Mouse (Mus musculus): ENCODE data around the gene Mob3b. TPM values are rescaled to one million over a fixed set of nuclear protein-coding genes. Genes with fewer than 3 reads are reported as not detected.
A peak's percentile ranks its signal among the peaks of the same experiment; 100 is the strongest.

Gene Mob3b
- polyA plus RNA-seq, 1 experiment from 2014 or later: 11.1 TPM

DNA sequence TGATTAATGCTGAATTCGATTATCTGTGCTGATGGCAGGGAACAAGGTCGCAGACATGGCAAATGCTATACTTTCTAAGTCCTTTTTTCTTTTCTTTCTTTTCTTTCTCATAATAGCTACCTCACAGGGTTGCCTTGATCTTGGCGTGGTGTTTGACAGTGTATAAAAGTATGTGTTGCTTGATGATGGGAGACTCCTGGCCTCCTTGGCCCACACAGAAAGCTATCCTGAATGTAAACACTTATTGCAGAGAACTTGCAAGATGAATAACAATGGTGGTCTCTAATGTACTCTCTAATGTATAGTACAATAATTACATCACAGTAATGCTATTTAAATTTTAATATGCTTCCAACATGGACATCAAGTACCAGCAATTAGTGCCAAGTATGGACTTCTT lies 96.9 kb downstream of the Mob3b start:
- ATAC-seq (ENCODE audit: insufficient number of reproducible peaks, low FRiP score, low TSS enrichment, low read depth): no peak

DNA sequence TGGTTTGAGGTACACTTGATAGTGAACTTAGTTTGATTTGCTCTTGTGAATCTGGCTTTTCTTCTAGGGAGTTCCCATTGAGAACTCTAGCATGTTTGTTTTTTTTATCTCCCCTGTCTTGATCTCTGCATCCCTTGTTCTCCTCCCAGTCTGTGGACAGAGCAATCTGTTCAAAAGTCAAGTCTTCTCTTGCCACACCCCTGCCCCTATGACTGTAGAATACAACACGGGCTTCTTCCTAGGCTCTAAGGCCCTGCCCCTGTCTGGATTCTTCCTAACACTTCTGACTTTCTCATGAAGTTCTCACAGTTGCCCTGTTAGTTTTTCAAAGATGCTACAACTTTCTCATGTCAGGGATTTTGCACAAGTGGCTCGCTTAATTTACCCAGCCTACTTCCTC lies 102.9 kb downstream of the Mob3b start:
- H3K4me1 ChIP-seq: peaks cover 5% of the 10 kb centered on the region; the same call in 1 of the 2 replicates
- no peak overlapping the region for H3K9ac ChIP-seq
- no peak overlapping the region for H3K4me3 ChIP-seq (replicated peaks)
- 63% methylated on average over 2 of the region's 2 CpGs for WGBS
- H3K9me3 ChIP-seq (replicated peaks): no peaks in the 10 kb centered on the region
- no peaks in the 10 kb centered on the region for H3K36me3 ChIP-seq
- no peak overlapping the region for H3K27ac ChIP-seq (replicated peaks)
- no peak for ATAC-seq (ENCODE audit: insufficient number of reproducible peaks, low FRiP score, low TSS enrichment, low read depth)
- H3K4me2 ChIP-seq (replicated peaks): no peak overlapping the region
- H3K27me3 ChIP-seq: no peaks in the 10 kb centered on the region

More for the DNA sequence above, 96.9 kb downstream of the Mob3b start:
- WGBS: 89% methylated on average over 3 of the region's 3 CpGs
- H3K36me3 ChIP-seq: no peaks in the 10 kb centered on the region
- no peaks in the 10 kb centered on the region for H3K9me3 ChIP-seq (replicated peaks)
- no peaks in the 10 kb centered on the region for H3K27me3 ChIP-seq
- H3K9ac ChIP-seq: no peak overlapping the region
- H3K4me2 ChIP-seq (replicated peaks): no peak overlapping the region
- no peak overlapping the region for H3K27ac ChIP-seq (replicated peaks)
- no peak overlapping the region for H3K4me3 ChIP-seq (replicated peaks)
- H3K4me1 ChIP-seq: peaks cover 7% of the 10 kb centered on the region

- peaks cover 5% of the 10 kb centered on the region; the same call in 1 of the 2 replicates for H3K4me1 ChIP-seq
- no peak for ATAC-seq (ENCODE audit: insufficient number of reproducible peaks, low FRiP score, low TSS enrichment, low read depth)
- 80% methylated on average over 6 of the region's 6 CpGs for WGBS
- no peak overlapping the region for H3K27ac ChIP-seq (replicated peaks)
- H3K4me3 ChIP-seq (replicated peaks): no peak overlapping the region
- no peaks in the 10 kb centered on the region for H3K9me3 ChIP-seq (replicated peaks)
- H3K9ac ChIP-seq: no peak overlapping the region
- H3K36me3 ChIP-seq: no peaks in the 10 kb centered on the region
- no peaks in the 10 kb centered on the region for H3K27me3 ChIP-seq
- H3K4me2 ChIP-seq (replicated peaks): no peak overlapping the region
These were observed 104.9 kb downstream of the Mob3b start for GRCm38 (mm10) chr4:35052174-35052942.

DNA sequence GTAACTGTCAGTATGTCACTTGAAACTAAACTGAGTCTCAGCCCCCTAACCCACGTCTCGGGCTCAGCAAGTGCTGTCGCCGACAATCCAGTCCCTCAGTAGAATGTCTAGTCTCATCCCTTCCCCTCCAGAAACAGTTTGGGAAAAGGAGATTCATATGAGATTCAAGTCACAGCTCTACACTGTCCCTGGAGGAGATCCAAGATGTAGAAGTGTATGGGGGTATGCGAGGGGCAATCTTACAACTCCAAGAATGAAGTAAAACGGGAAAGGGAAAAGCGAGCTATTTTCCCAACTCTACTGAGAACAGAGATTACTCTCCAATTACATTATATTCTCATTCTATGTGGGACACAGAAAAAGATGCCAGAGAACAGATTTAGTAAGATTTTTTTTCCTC lies 106.1 kb downstream of the Mob3b start:
- Histone ChIP-seq H3K27me3 (no peaks in the 10 kb centered on the region), H3K9ac (no peak overlapping the region), H3K4me3 (replicated peaks) (no peak overlapping the region), H3K4me2 (replicated peaks) (no peak overlapping the region), H3K9me3 (replicated peaks) (no peaks in the 10 kb centered on the region), H3K36me3 (no peaks in the 10 kb centered on the region), H3K4me1 (peaks cover 5% of the 10 kb centered on the region; the same call in 1 of the 2 replicates), H3K27ac (replicated peaks) (no peak overlapping the region)
- no peak for ATAC-seq (ENCODE audit: insufficient number of reproducible peaks, low FRiP score, low TSS enrichment, low read depth)
- 57% methylated on average over 7 of the region's 7 CpGs for WGBS

DNA sequence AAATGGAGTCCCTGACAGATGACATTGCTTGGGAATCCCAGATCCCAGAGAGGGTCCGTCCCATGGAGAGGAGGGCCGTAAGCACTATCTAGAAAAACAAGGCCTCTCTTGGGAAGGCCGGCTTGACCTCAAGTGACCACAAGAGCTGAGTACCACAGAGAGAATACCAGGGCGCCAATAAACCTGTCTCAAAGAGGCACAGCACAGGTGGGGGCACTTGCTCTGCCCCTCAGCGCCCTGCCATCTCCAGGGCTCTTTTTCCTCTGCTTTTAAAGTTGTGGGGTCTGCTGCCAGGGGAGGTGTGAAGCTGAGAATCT lies 107.6 kb downstream of the Mob3b start:
- no peak for ATAC-seq (ENCODE audit: insufficient number of reproducible peaks, low FRiP score, low TSS enrichment, low read depth)

GRCm38 (mm10) chr4:35049036-35049741 lies 108.1 kb downstream of the Mob3b start:
- Histone ChIP-seq H3K4me1 (peaks cover 5% of the 10 kb centered on the region; the same call in 1 of the 2 replicates), H3K27ac (replicated peaks) (no peak overlapping the region), H3K9me3 (replicated peaks) (no peaks in the 10 kb centered on the region), H3K36me3 (no peaks in the 10 kb centered on the region), H3K4me2 (replicated peaks) (no peak overlapping the region), H3K9ac (no peak overlapping the region), H3K27me3 (no peaks in the 10 kb centered on the region), H3K4me3 (replicated peaks) (no peak overlapping the region)
- ATAC-seq (ENCODE audit: insufficient number of reproducible peaks, low FRiP score, low TSS enrichment, low read depth): no peak
- 28% methylated on average over 9 of the region's 9 CpGs for WGBS

More for the DNA sequence above, 107.6 kb downstream of the Mob3b start:
- H3K4me3 ChIP-seq (replicated peaks): no peak overlapping the region
- H3K9me3 ChIP-seq (replicated peaks): no peaks in the 10 kb centered on the region
- no peaks in the 10 kb centered on the region for H3K27me3 ChIP-seq
- peaks cover 5% of the 10 kb centered on the region; the same call in 1 of the 2 replicates for H3K4me1 ChIP-seq
- H3K27ac ChIP-seq (replicated peaks): no peak overlapping the region
- 77% methylated on average over 5 of the region's 5 CpGs for WGBS
- no peaks in the 10 kb centered on the region for H3K36me3 ChIP-seq
- no peak overlapping the region for H3K9ac ChIP-seq
- no peak overlapping the region for H3K4me2 ChIP-seq (replicated peaks)

GRCm38 (mm10) chr4:35040896-35041295 lies 116.4 kb downstream of the Mob3b start:
- Histone ChIP-seq H3K27me3 (no peaks in the 10 kb centered on the region), H3K4me3 (replicated peaks) (no peak overlapping the region), H3K27ac (replicated peaks) (no peak overlapping the region), H3K36me3 (no peaks in the 10 kb centered on the region), H3K4me1 (no peaks in the 10 kb centered on the region), H3K4me2 (replicated peaks) (no peak overlapping the region), H3K9me3 (replicated peaks) (no peaks in the 10 kb centered on the region), H3K9ac (no peak overlapping the region)
- WGBS: 94% methylated on average over 5 of the region's 5 CpGs
- ATAC-seq (ENCODE audit: insufficient number of reproducible peaks, low FRiP score, low TSS enrichment, low read depth): no peak

DNA sequence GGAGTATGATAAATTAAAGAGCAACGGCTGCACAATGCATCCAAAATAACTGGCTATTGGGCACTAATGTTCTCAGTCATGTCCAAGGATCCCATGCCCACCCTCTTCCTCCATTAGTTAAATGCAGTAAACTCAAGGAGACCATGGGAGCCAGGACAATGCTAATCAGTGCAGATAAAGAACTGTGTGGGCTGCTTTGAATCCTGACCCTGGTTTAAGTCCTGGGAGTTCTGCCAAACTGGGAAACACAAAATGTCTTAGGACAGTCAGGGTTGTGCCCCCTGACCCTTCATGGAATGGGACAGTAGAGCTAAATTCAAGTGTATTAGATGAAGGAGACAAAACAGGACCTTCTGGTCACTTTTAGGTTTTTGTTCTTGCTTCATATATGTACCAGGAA lies 117.0 kb downstream of the Mob3b start:
- WGBS: 87% methylated on average over 1 of the region's 1 CpGs
- ATAC-seq (ENCODE audit: insufficient number of reproducible peaks, low FRiP score, low TSS enrichment, low read depth): no peak
- Histone ChIP-seq H3K4me1 (peaks cover under 1% of the 10 kb centered on the region; the same call in 1 of the 2 replicates), H3K4me3 (replicated peaks) (no peak overlapping the region), H3K36me3 (no peaks in the 10 kb centered on the region), H3K9me3 (replicated peaks) (no peaks in the 10 kb centered on the region), H3K27ac (replicated peaks) (no peak overlapping the region), H3K4me2 (replicated peaks) (no peak overlapping the region), H3K9ac (no peak overlapping the region), H3K27me3 (no peaks in the 10 kb centered on the region)

DNA sequence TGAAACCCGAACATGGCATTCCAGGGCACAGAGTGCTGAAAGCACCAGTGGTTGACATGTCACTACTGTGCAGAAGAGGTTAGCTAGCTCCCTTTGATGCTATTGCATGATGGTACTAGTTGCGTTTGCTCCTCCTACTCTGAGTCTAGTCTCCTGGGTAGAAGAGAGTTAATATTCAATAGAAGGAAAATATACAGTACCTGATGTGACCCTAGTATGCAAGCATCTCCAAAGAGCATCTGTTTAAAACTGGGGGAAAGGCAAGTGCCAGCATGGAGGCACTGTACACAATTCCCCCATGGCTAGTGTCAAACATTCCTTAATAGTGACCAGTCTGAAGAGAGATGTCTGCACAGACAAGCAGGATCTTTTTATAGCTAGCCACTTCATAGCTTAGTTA lies 119.5 kb downstream of the Mob3b start:
- Histone ChIP-seq H3K27ac (replicated peaks) (no peak overlapping the region), H3K9me3 (replicated peaks) (no peaks in the 10 kb centered on the region), H3K4me3 (replicated peaks) (no peak overlapping the region), H3K27me3 (no peaks in the 10 kb centered on the region), H3K9ac (no peak overlapping the region), H3K36me3 (no peaks in the 10 kb centered on the region), H3K4me2 (replicated peaks) (no peak overlapping the region), H3K4me1 (peaks cover 10% of the 10 kb centered on the region)
- 55% methylated on average over 2 of the region's 2 CpGs for WGBS
- no peak for ATAC-seq (ENCODE audit: insufficient number of reproducible peaks, low FRiP score, low TSS enrichment, low read depth)

GRCm38 (mm10) chr4:35034504-35035290 lies 122.6 kb downstream of the Mob3b start:
- Histone ChIP-seq H3K27me3 (no peaks in the 10 kb centered on the region), H3K36me3 (no peaks in the 10 kb centered on the region), H3K27ac (replicated peaks) (no peak overlapping the region), H3K9me3 (replicated peaks) (no peaks in the 10 kb centered on the region), H3K9ac (no peak overlapping the region), H3K4me1 (peaks cover 10% of the 10 kb centered on the region), H3K4me2 (replicated peaks) (peak overlapping the region; percentile 41), H3K4me3 (replicated peaks) (peak overlapping the region; percentile 15)
- WGBS: 24% methylated on average over 18 of the region's 18 CpGs
- no peak for ATAC-seq (ENCODE audit: insufficient number of reproducible peaks, low FRiP score, low TSS enrichment, low read depth)

DNA sequence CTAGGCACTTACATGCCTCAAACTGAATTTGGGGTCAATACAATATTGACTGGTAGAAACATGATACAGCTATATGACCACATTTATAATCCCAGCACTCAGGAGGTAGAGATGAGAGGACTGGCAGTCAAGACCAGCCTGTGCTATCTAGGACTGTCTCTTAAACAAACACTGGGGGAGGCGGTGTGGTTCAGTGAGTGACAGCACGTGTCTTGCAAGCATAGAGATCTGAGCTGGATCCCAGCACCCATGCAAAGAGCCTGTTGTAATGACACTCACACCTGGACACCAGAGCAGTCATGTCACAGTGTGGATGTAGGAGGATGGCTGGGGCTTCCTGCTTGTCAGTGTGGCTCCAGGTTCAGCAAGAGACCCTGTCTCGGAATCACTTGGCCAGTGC lies 124.5 kb downstream of the Mob3b start:
- H3K36me3 ChIP-seq: no peaks in the 10 kb centered on the region
- WGBS: 89% methylated on average over 3 of the region's 3 CpGs
- H3K9me3 ChIP-seq (replicated peaks): no peaks in the 10 kb centered on the region
- no peak overlapping the region for H3K9ac ChIP-seq
- no peak overlapping the region for H3K27ac ChIP-seq (replicated peaks)
- H3K4me1 ChIP-seq: peaks cover 10% of the 10 kb centered on the region
- no peak for ATAC-seq (ENCODE audit: insufficient number of reproducible peaks, low FRiP score, low TSS enrichment, low read depth)
- no peaks in the 10 kb centered on the region for H3K27me3 ChIP-seq
- H3K4me3 ChIP-seq (replicated peaks): no peak overlapping the region
- H3K4me2 ChIP-seq (replicated peaks): no peak overlapping the region

Measured in embryonic facial prominence, embryonic 15.5 days (tissue).